8 mouse cellular contexts compared by ENCODE assay signal in the genomic region with DNA sequence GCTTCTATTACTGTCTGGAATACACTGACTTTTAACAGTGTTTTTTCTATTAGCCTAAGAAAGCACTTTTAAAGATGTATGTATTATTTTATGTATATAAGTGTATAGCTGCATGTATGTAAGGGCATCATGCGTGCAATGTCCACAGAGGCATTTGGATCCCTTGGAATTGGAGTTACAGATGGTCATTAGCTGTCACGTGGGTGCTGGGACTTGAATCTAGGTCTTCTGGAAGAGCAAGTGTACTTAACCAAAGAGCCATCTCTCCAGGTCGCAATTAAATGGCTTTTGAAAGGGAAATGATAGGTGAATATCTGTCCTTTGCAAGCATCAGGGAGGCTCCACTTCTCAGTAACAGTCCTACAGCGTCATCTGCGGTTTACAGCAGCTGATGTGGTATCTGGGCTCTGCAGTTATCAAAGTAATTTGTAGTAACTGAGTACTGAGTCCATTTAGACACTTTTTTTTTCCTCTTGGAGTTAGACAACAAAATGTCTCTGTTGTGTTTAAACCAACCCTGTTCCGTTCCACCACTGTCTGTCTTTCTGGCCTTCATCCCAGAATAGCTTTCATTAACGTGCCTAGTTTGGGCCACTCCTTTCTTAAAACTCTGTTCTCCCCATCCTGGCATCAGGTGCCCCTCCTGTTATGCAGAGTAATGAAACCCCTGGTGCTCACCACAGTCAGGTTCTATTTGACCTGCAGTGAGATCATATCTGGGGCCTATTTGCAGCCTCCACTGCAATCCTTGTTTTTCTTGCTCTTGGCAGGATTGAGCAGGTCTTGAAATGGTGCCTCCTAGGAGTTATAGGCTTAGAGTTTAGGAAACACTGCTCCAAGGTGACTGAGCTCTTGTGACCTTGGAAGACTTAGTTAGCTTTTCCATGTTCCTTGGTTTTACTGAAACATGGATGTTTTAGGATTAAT. TPM values are rescaled to one million over a fixed set of nuclear protein-coding genes. Genes with fewer than 3 reads are reported as not detected.
DNase-seq lines count a peak whose midpoint lies in the region; ATAC-seq and TF ChIP-seq lines count a peak whose summit lies in the region.

No protein-coding gene starts in this region.

- H3K36me3 ChIP-seq in kidney, adult 2 months (ENCODE audit: control insufficient read depth, insufficient read depth, low read length), result no peaks in the 10 kb centered on the region
- H3K36me3 ChIP-seq in embryonic facial prominence, embryonic 14.5 days (ENCODE audit: control insufficient read depth, insufficient read depth, low read length), result peaks cover under 1% of the 10 kb centered on the region; the same call in 1 of the 2 replicates
- no peaks in the 10 kb centered on the region for H3K36me3 ChIP-seq in neural tube, embryonic 14.5 days (ENCODE audit: control insufficient read depth, insufficient read depth, low read length)

- H3K9me3 ChIP-seq in embryonic facial prominence, embryonic 14.5 days (ENCODE audit: control insufficient read depth, low read length), result no peaks in the 10 kb centered on the region
- no peaks in the 10 kb centered on the region for H3K9me3 ChIP-seq in neural tube, embryonic 14.5 days (ENCODE audit: control insufficient read depth, low read length)

- no peak for TF ChIP-seq CTCF in kidney, adult 2 months (conservative IDR thresholded peaks at IDR 0.05; ENCODE audit: insufficient read depth, insufficient read length, low read depth, low read length)

- peak overlapping the region; percentile 24; the same call in 1 of the 2 replicates for H3K4me3 ChIP-seq in kidney, adult 2 months (ENCODE audit: insufficient read depth, low read depth, low read length)
- H3K4me3 ChIP-seq in embryonic facial prominence, embryonic 14.5 days (ENCODE audit: low read depth, low read length), result peak overlapping the region; percentile 92
- no peak overlapping the region for H3K4me3 ChIP-seq in neural tube, embryonic 14.5 days (ENCODE audit: low read depth, low read length)

- TF ChIP-seq POLR2A in kidney, adult 2 months (IDR thresholded peaks at IDR 0.05; ENCODE audit: low read depth, low read length), result no peak

- no peak for ATAC-seq in embryonic facial prominence, embryonic 14.5 days (ENCODE audit: low read depth)
- ATAC-seq in neural tube, embryonic 14.5 days (ENCODE audit: low read depth), result no peak

- DNase-seq in kidney, adult 2 months, result peak; percentile 71
- DNase-seq in kidney, postnatal 4 days, result no peak
- DNase-seq in embryonic facial prominence, embryonic 14.5 days (ENCODE audit: low spot score), result no peak
- peak; percentile 43 for DNase-seq in kidney, postnatal 14 days
- DNase-seq in right cerebral cortex, postnatal 36 days (ENCODE audit: low spot score in 2 of 2), result no peak
- DNase-seq in adrenal gland, postnatal 10 days, result no peak
- no peak for DNase-seq in retina, postnatal 1 day

- H3K4me2 ChIP-seq in embryonic facial prominence, embryonic 14.5 days (ENCODE audit: low read depth, low read length), result peak overlapping the region; percentile 62
- H3K4me2 ChIP-seq in neural tube, embryonic 14.5 days (ENCODE audit: low read depth, low read length), result peak overlapping the region; percentile 84; the same call in 1 of the 2 replicates

- H3K4me1 ChIP-seq in kidney, adult 2 months (ENCODE audit: control insufficient read depth, insufficient read depth, low read length), result peaks cover 18% of the 10 kb centered on the region; the same call in 1 of the 2 replicates
- peaks cover 13% of the 10 kb centered on the region for H3K4me1 ChIP-seq in embryonic facial prominence, embryonic 14.5 days (ENCODE audit: control insufficient read depth, insufficient read depth, low read length)
- H3K4me1 ChIP-seq in neural tube, embryonic 14.5 days (ENCODE audit: control insufficient read depth, insufficient read depth, low read length), result peaks cover 24% of the 10 kb centered on the region

- peak overlapping the region; percentile 82 for H3K27ac ChIP-seq in kidney, adult 2 months (ENCODE audit: insufficient read depth, low read depth, low read length)
- H3K27ac ChIP-seq in embryonic facial prominence, embryonic 14.5 days (replicated peaks; ENCODE audit: low read depth, low read length), result 0 out of 2 replicates have a peak overlapping the region, but pooled peaks have one; percentile 2
- no peak overlapping the region for H3K27ac ChIP-seq in neural tube, embryonic 14.5 days (ENCODE audit: low read depth, low read length)

- 54% methylated on average over 7 of the region's 7 CpGs for WGBS in kidney, adult 2 months
- 76% methylated on average over 7 of the region's 7 CpGs for WGBS in embryonic facial prominence, embryonic 14.5 days
- 87% methylated on average over 7 of the region's 7 CpGs for WGBS in neural tube, embryonic 14.5 days

- no peak overlapping the region for H3K9ac ChIP-seq in embryonic facial prominence, embryonic 14.5 days (ENCODE audit: low read depth, low read length)
- H3K9ac ChIP-seq in neural tube, embryonic 14.5 days (replicated peaks; ENCODE audit: low read depth, low read length), result no peak overlapping the region

- H3K27me3 ChIP-seq in kidney, adult 2 months (replicated peaks; ENCODE audit: control insufficient read depth, insufficient read depth, low read length), result no peaks in the 10 kb centered on the region
- no peaks in the 10 kb centered on the region for H3K27me3 ChIP-seq in embryonic facial prominence, embryonic 14.5 days (replicated peaks; ENCODE audit: control insufficient read depth, insufficient read depth, low read length)
- no peaks in the 10 kb centered on the region for H3K27me3 ChIP-seq in neural tube, embryonic 14.5 days (ENCODE audit: control insufficient read depth, insufficient read depth, low read length)

RNA-seq across cellular contexts. Expression of a gene that starts 14.9 kb away (rescaled TPM):
- polyA plus RNA-seq in kidney, adult 2 months (2012; rRNA removed), result 399 and 450 TPM in 2 replicates
- polyA plus RNA-seq in embryonic facial prominence, embryonic 14.5 days (2014; fragmentation: Nextera tagmentation; extraction: Ambion mirVana), result 229 and 261 TPM in 2 replicates
- 76.5 and 85.8 TPM in 2 replicates for polyA plus RNA-seq in neural tube, embryonic 14.5 days (2014; fragmentation: Nextera tagmentation; extraction: Ambion mirVana)
- 100 to 1,000 TPM; 180 to 190 TPM for total RNA-seq in adrenal gland, postnatal 10 days (2021)

RNA-seq across cellular contexts. Expression of a gene that starts 37.5 kb away (rescaled TPM):
- 7.4 and 9.1 TPM in 2 replicates for polyA plus RNA-seq in kidney, adult 2 months (2012; rRNA removed)
- polyA plus RNA-seq in embryonic facial prominence, embryonic 14.5 days (2014; fragmentation: Nextera tagmentation; extraction: Ambion mirVana), result 4.2 and 5.1 TPM in 2 replicates
- polyA plus RNA-seq in neural tube, embryonic 14.5 days (2014; fragmentation: Nextera tagmentation; extraction: Ambion mirVana), result 9.1 and 15.1 TPM in 2 replicates
- 10 to 100 TPM; 48.8 to 55.6 TPM for total RNA-seq in adrenal gland, postnatal 10 days (2021)

Comparison
In these comparisons a context has a peak if more than half of its experiments do, and no peak if none do; other contexts are left out.
1. DNase-seq: peak in kidney, adult 2 months (single experiment) and kidney, postnatal 14 days (single experiment); none in kidney, postnatal 4 days (0 of 2), embryonic facial prominence, embryonic 14.5 days (single experiment), right cerebral cortex, postnatal 36 days (0 of 2), adrenal gland, postnatal 10 days (single experiment) and retina, postnatal 1 day (single experiment).